Mouse (Mus musculus) neural tube, postnatal 0 days (tissue): ENCODE data around the gene Olfr638. TPM values are rescaled to one million over a fixed set of nuclear protein-coding genes. Genes with fewer than 3 reads are reported as not detected.

ENCODE experiments used
- polyA plus RNA-seq: library from polyadenylated mRNA; unstranded; fragments of >200 nt; fragmentation: Nextera tagmentation; extraction: Ambion mirVana; gene quantifications from 2 replicates; pipeline ENCODE4 v1.2.1, GENCODE M21; 2015

The Olfr638 gene
- not detected in 2 replicates for polyA plus RNA-seq

GRCm38 (mm10) chr7:103998446-103998845, at the start of gene Olfr638:
Olfr638 (plus strand) TSS chr7:103998746.

DNA sequence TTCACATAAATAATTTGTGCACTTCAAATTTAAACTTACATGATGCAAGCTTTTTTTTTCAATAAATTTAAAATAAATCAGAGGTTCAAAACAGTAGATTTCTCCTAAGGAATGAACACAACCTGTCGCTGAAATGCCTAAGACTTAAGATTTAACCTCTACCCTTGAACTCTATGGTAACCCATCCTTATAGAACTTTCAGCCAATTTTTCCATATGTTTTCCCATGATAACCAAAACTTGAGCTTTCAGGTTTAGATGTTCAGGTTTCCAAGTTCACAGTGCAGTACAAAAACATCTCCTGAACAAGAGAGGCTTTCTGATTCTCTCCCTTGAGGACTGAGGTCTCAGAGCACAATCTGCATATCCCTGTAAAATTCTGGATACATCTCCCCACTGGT, 27.7 kb upstream of the Olfr638 start, which contains the start of gene Olfr635:
Olfr635 (plus strand) TSS at position 301 of the 400 bp plus-strand sequence.

GRCm38 (mm10) chr7:104017203-104017602, 18.7 kb downstream of the Olfr638 start, which contains the start of gene Olfr639:
Olfr639 (minus strand) TSS chr7:104017303.

DNA sequence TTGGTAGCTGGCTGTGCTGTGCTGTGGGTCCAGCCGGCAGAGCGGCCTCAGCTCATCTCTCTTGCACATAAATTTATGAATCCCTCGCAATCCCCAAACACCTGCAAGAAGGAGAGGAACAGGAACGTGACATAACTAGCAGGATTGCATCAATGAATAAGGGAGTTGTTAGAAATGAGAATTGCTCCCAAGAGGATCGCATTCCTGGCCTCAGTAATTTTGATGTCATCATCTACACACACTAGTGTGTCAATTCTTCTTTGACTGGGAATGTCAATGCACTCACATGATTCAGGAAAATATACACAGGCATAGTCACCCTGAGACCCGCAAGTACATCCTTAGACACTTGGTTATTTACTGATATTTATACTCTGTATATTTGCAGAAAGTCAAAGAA, 26.9 kb downstream of the Olfr638 start, which contains the start of gene Olfr640:
Olfr640 (minus strand) TSS at position 101 of the 400 bp plus-strand sequence.

DNA sequence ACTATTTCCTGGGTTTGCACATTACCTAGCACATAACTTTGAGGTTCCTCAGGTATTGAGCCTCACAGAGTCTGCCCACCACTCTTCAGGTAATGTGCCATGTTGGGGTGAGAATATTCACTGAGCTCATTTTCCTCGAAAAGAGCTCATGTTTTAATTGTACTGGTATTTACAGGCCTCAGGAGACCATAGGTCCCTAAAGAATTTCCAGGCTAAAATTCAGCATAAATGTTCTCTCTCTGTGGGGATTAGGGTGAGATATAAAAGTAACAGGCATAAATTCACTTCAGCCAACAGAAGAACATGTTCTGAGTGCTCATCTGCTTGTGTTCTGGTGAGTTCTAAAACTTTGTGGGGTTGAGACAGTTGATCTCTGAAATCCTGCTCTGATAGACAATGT, 36.6 kb downstream of the Olfr638 start, which contains the start of gene Olfr641:
Olfr641 (plus strand) TSS at position 301 of the 400 bp plus-strand sequence.

DNA sequence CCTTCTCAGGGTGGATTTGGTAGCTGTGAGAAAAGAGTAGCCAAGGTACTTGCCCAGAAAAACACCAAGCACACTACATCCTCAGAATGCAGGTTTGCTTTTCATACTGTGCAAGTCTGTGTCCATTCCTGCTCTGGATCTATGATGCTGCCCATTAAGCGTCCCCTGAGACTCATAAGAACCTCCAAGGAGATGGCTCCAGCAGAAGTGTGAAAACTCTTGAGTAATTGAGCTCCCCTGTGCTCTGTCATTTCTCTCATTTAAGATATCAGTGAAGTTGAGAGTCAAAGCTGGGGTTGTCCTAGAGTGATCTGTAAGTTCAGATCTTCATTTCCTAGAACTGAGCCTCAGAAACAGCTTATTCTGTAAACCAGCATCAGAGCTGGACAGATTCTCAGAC, 54.0 kb downstream of the Olfr638 start, which contains the start of gene Olfr642:
Olfr642 (minus strand) TSS at position 101 of the 400 bp plus-strand sequence.

Other genes starting within 250 kb of the Olfr638 start
- not detected in 2 replicates for gene Olfr630, start 241.4 kb upstream of the Olfr638 start, polyA plus RNA-seq
- gene Olfr69, start 227.2 kb upstream of the Olfr638 start, polyA plus RNA-seq: not detected in 2 replicates
- not detected in 2 replicates for gene Olfr68, start 219.0 kb upstream of the Olfr638 start, polyA plus RNA-seq
- not detected in 2 replicates for gene Olfr67, start 206.9 kb upstream of the Olfr638 start, polyA plus RNA-seq
- gene Hbb-bt, start 184.8 kb upstream of the Olfr638 start, polyA plus RNA-seq: 239 and 288 TPM in 2 replicates
- gene Hbb-bs, start 170.7 kb upstream of the Olfr638 start, polyA plus RNA-seq: 1,091 and 1,331 TPM in 2 replicates
- gene Hbb-bh2, start 158.2 kb upstream of the Olfr638 start, polyA plus RNA-seq: not detected in 2 replicates
- not detected in 2 replicates for gene Hbb-bh1, start 155.6 kb upstream of the Olfr638 start, polyA plus RNA-seq
- gene Hbb-y, start 145.5 kb upstream of the Olfr638 start, polyA plus RNA-seq: 0.77 TPM in 1 of 2 replicates, not detected in the other
- gene Olfr66, start 112.5 kb upstream of the Olfr638 start, polyA plus RNA-seq: not detected in 2 replicates
- not detected in 2 replicates for gene Olfr64, start 104.3 kb upstream of the Olfr638 start, polyA plus RNA-seq
- gene Olfr65, start 95.3 kb upstream of the Olfr638 start, polyA plus RNA-seq: not detected in 2 replicates
- gene Olfr631, start 69.9 kb upstream of the Olfr638 start, polyA plus RNA-seq: not detected in 2 replicates
- not detected in 2 replicates for gene Olfr632, start 64.4 kb upstream of the Olfr638 start, polyA plus RNA-seq
- gene Olfr633, start 54.3 kb upstream of the Olfr638 start, polyA plus RNA-seq: not detected in 2 replicates
- not detected in 2 replicates for gene Olfr635, start 27.6 kb upstream of the Olfr638 start, polyA plus RNA-seq
- gene Olfr639, start 18.6 kb downstream of the Olfr638 start, polyA plus RNA-seq: 0.04 TPM in 1 of 2 replicates, not detected in the other
- gene Olfr640, start 26.8 kb downstream of the Olfr638 start, polyA plus RNA-seq: not detected in 2 replicates
- not detected in 2 replicates for gene Olfr641, start 36.7 kb downstream of the Olfr638 start, polyA plus RNA-seq
- not detected in 2 replicates for gene Olfr642, start 53.9 kb downstream of the Olfr638 start, polyA plus RNA-seq
- gene 4930516K23Rik, start 62.7 kb downstream of the Olfr638 start, polyA plus RNA-seq: not detected in 2 replicates
- gene Olfr644, start 73.1 kb downstream of the Olfr638 start, polyA plus RNA-seq: not detected in 2 replicates
- gene Olfr645, start 86.7 kb downstream of the Olfr638 start, polyA plus RNA-seq: not detected in 2 replicates
- not detected in 2 replicates for gene Olfr646, start 106.1 kb downstream of the Olfr638 start, polyA plus RNA-seq
- not detected in 2 replicates for gene Ubqln5, start 131.1 kb downstream of the Olfr638 start, polyA plus RNA-seq
- not detected in 2 replicates for gene Olfr643, start 138.7 kb downstream of the Olfr638 start, polyA plus RNA-seq
- not detected in 2 replicates for gene Ubqln3, start 144.5 kb downstream of the Olfr638 start, polyA plus RNA-seq
- not detected in 2 replicates for gene Ubqlnl, start 151.8 kb downstream of the Olfr638 start, polyA plus RNA-seq
- not detected in 2 replicates for gene Olfm5, start 166.1 kb downstream of the Olfr638 start, polyA plus RNA-seq
- 0.32 and 0.45 TPM in 2 replicates for gene Olfr648, start 184.6 kb downstream of the Olfr638 start, polyA plus RNA-seq
- gene Olfr649, start 197.2 kb downstream of the Olfr638 start, polyA plus RNA-seq: not detected in 2 replicates
- gene Trim6, start 220.0 kb downstream of the Olfr638 start, polyA plus RNA-seq: 0.20 and 0.31 TPM in 2 replicates
- gene Trim34a, start 245.7 kb downstream of the Olfr638 start, polyA plus RNA-seq: 1.3 and 1.4 TPM in 2 replicates